9 mouse cellular contexts compared by ENCODE assay signal in genomic region chr7:30805924-30806323, GRCm38 (mm10). TPM values are rescaled to one million over a fixed set of nuclear protein-coding genes. Genes with fewer than 3 reads are reported as not detected.
DNase-seq lines count a peak whose midpoint lies in the region; ATAC-seq and TF ChIP-seq lines count a peak whose summit lies in the region.
"Had no signal": no experiment of that assay in that cellular context is flagged by ENCODE, and none has a peak within 500 bp of the region (broad histone marks: within the 10 kb centered on the region; RNA-seq: fewer than 3 reads in every experiment).

No protein-coding gene starts in this region.

- DNase-seq in hindbrain, postnatal 0 days (ENCODE audit: low spot score), result no peak
- DNase-seq in R1 (ENCODE audit: low read depth, low spot score), result peak; percentile 83
- DNase-seq in naive thymus-derived CD4-positive, alpha-beta T cell, adult 2 months (ENCODE audit: low read depth), result peak; percentile 67
- no peak for DNase-seq in urinary bladder, postnatal 25 days (ENCODE audit: low spot score)
- DNase-seq in right cerebral cortex, postnatal 10 days (ENCODE audit: low spot score in 2 of 2), result no peak
- DNase-seq in MN1 (ENCODE audit: low spot score), result no peak

- H3K27me3 ChIP-seq in hindbrain, postnatal 0 days (ENCODE audit: insufficient read depth, low read length), result no peaks in the 10 kb centered on the region
- no peaks in the 10 kb centered on the region for H3K27me3 ChIP-seq in hindbrain, embryonic 13.5 days
- H3K27me3 ChIP-seq: liver, embryonic 15.5 days had no signal

- 0 out of 2 replicates have a peak, but pooled peaks cover 4% of the 10 kb centered on the region for H3K9me3 ChIP-seq in hindbrain, postnatal 0 days (ENCODE audit: low read length)
- H3K9me3 ChIP-seq in hindbrain, embryonic 13.5 days, result no peaks in the 10 kb centered on the region
- H3K9me3 ChIP-seq: liver, embryonic 15.5 days had no signal

- no peak overlapping the region for H3K4me3 ChIP-seq in hindbrain, postnatal 0 days (ENCODE audit: low read length)
- H3K4me3 ChIP-seq in hindbrain, embryonic 13.5 days, result no peak overlapping the region
- H3K4me3 ChIP-seq: liver, embryonic 15.5 days had no signal

- 54% methylated on average over 6 of the region's 6 CpGs for WGBS in hindbrain, postnatal 0 days
- 47% methylated on average over 6 of the region's 6 CpGs for WGBS in hindbrain, embryonic 13.5 days

- TF ChIP-seq CTCF in hindbrain, postnatal 0 days (IDR thresholded peaks at IDR 0.05; ENCODE audit: low read depth), result peak; percentile 27; the same call in 1 of the 2 replicates

- H3K36me3 ChIP-seq in hindbrain, postnatal 0 days (ENCODE audit: insufficient read depth, low read length), result no peaks in the 10 kb centered on the region
- no peaks in the 10 kb centered on the region for H3K36me3 ChIP-seq in hindbrain, embryonic 13.5 days
- H3K36me3 ChIP-seq: liver, embryonic 15.5 days had no signal

- ATAC-seq in hindbrain, postnatal 0 days, result no peak
- no peak for ATAC-seq in hindbrain, embryonic 13.5 days (ENCODE audit: low FRiP score)
- ATAC-seq in granulocyte monocyte progenitor cell, adult 5-6 weeks (replicated peaks; ENCODE audit: poor library complexity, severe bottlenecking), result peak; percentile 84

- no peak overlapping the region for H3K4me2 ChIP-seq in hindbrain, postnatal 0 days (ENCODE audit: low read depth, low read length)
- H3K4me2 ChIP-seq in hindbrain, embryonic 13.5 days, result no peak overlapping the region
- H3K4me2 ChIP-seq: liver, embryonic 15.5 days had no signal

- H3K4me1 ChIP-seq in hindbrain, postnatal 0 days (ENCODE audit: insufficient read depth, low read length), result no peaks in the 10 kb centered on the region
- no peaks in the 10 kb centered on the region for H3K4me1 ChIP-seq in hindbrain, embryonic 13.5 days (replicated peaks)
- H3K4me1 ChIP-seq: liver, embryonic 15.5 days had no signal

- no peak overlapping the region for H3K9ac ChIP-seq in hindbrain, postnatal 0 days (replicated peaks; ENCODE audit: low read length)
- H3K9ac ChIP-seq in hindbrain, embryonic 13.5 days, result no peak overlapping the region
- H3K9ac ChIP-seq: liver, embryonic 15.5 days had no signal

- H3K27ac ChIP-seq in hindbrain, postnatal 0 days, result no peak overlapping the region
- H3K27ac ChIP-seq in hindbrain, embryonic 13.5 days, result no peak overlapping the region
- H3K27ac ChIP-seq: liver, embryonic 15.5 days had no signal

RNA-seq across cellular contexts. Expression of gene Ffar2, which starts 17.7 kb away (rescaled TPM):
- total RNA-seq in hindbrain, postnatal 0 days (2014; rRNA removed), result 0.16 TPM in 1 of 2 replicates, not detected in the other
- polyA plus RNA-seq in hindbrain, postnatal 0 days (2015; fragmentation: Nextera tagmentation; extraction: Ambion mirVana), result 0.19 and 0.23 TPM in 2 replicates
- 0.22 TPM in 1 of 2 replicates, not detected in the other for polyA plus RNA-seq in hindbrain, embryonic 13.5 days (2015; fragmentation: Nextera tagmentation; extraction: Ambion mirVana)
- 6.5 and 17.9 TPM in 2 replicates for total RNA-seq in granulocyte monocyte progenitor cell, adult 5-6 weeks (2014; fragmentation: Nextera tagmentation)
- 23.4 and 26.4 TPM in 2 replicates for total RNA-seq in granulocyte monocyte progenitor cell, adult 5-6 weeks (2017)

RNA-seq across cellular contexts. Expression of gene Krtdap, which starts 18.2 kb away (rescaled TPM):
- total RNA-seq in hindbrain, postnatal 0 days (2014; rRNA removed), result not detected in 2 replicates
- 0.66 and 1.8 TPM in 2 replicates for polyA plus RNA-seq in hindbrain, postnatal 0 days (2015; fragmentation: Nextera tagmentation; extraction: Ambion mirVana)
- polyA plus RNA-seq in hindbrain, embryonic 13.5 days (2015; fragmentation: Nextera tagmentation; extraction: Ambion mirVana), result 1.1 TPM in 1 of 2 replicates, not detected in the other
- total RNA-seq in granulocyte monocyte progenitor cell, adult 5-6 weeks (2014; fragmentation: Nextera tagmentation), result not detected in 2 replicates
- total RNA-seq in granulocyte monocyte progenitor cell, adult 5-6 weeks (2017), result not detected in 2 replicates

RNA-seq across cellular contexts. Expression of gene Dmkn, which starts 42.4 kb away (rescaled TPM):
- total RNA-seq in hindbrain, postnatal 0 days (2014; rRNA removed), result 1.4 and 2.1 TPM in 2 replicates
- polyA plus RNA-seq in hindbrain, postnatal 0 days (2015; fragmentation: Nextera tagmentation; extraction: Ambion mirVana), result 3.9 and 5.8 TPM in 2 replicates
- polyA plus RNA-seq in hindbrain, embryonic 13.5 days (2015; fragmentation: Nextera tagmentation; extraction: Ambion mirVana), result 0.52 and 0.70 TPM in 2 replicates
- 68.4 and 69.3 TPM in 2 replicates for total RNA-seq in granulocyte monocyte progenitor cell, adult 5-6 weeks (2014; fragmentation: Nextera tagmentation)
- 81.3 and 133 TPM in 2 replicates for total RNA-seq in granulocyte monocyte progenitor cell, adult 5-6 weeks (2017)

RNA-seq across cellular contexts. Expression of gene Ffar3, which starts 50.1 kb away (rescaled TPM):
- 0.05 TPM in 1 of 2 replicates, not detected in the other for total RNA-seq in hindbrain, postnatal 0 days (2014; rRNA removed)
- 0.09 TPM in 1 of 2 replicates, not detected in the other for polyA plus RNA-seq in hindbrain, postnatal 0 days (2015; fragmentation: Nextera tagmentation; extraction: Ambion mirVana)
- 0.13 TPM in 1 of 2 replicates, not detected in the other for polyA plus RNA-seq in hindbrain, embryonic 13.5 days (2015; fragmentation: Nextera tagmentation; extraction: Ambion mirVana)
- not detected in 2 replicates for total RNA-seq in granulocyte monocyte progenitor cell, adult 5-6 weeks (2014; fragmentation: Nextera tagmentation)
- not detected in 2 replicates for total RNA-seq in granulocyte monocyte progenitor cell, adult 5-6 weeks (2017)
- polyA plus RNA-seq: liver, embryonic 15.5 days had no signal

RNA-seq across cellular contexts. Expression of gene Sbsn, which starts 54.7 kb away (rescaled TPM):
- 0.84 and 4.2 TPM in 2 replicates for total RNA-seq in hindbrain, postnatal 0 days (2014; rRNA removed)
- polyA plus RNA-seq in hindbrain, postnatal 0 days (2015; fragmentation: Nextera tagmentation; extraction: Ambion mirVana), result 2.9 and 3.0 TPM in 2 replicates
- 1.3 and 1.7 TPM in 2 replicates for polyA plus RNA-seq in hindbrain, embryonic 13.5 days (2015; fragmentation: Nextera tagmentation; extraction: Ambion mirVana)
- 2.4 and 3.7 TPM in 2 replicates for total RNA-seq in granulocyte monocyte progenitor cell, adult 5-6 weeks (2014; fragmentation: Nextera tagmentation)
- 1.2 TPM in 1 of 2 replicates, not detected in the other for total RNA-seq in granulocyte monocyte progenitor cell, adult 5-6 weeks (2017)

Comparison
In these comparisons a context has a peak if more than half of its experiments do, and no peak if none do; other contexts are left out.
1. DNase-seq: peak in R1 (single experiment) and naive thymus-derived CD4-positive, alpha-beta T cell, adult 2 months (single experiment); none in hindbrain, postnatal 0 days (single experiment), urinary bladder, postnatal 25 days (single experiment), right cerebral cortex, postnatal 10 days (0 of 2) and MN1 (single experiment).
2. RNA of gene Dmkn, which starts 42.4 kb away (total RNA-seq): 68.4 to 133 TPM in granulocyte monocyte progenitor cell, adult 5-6 weeks; 1.4 to 2.1 TPM in hindbrain, postnatal 0 days; every median in the first group is over 10 times any median in the second.